In genomic region chr7:110258196-110258950, GRCm38 (mm10) we compare ENCODE assay signal across 20 mouse cellular contexts. TPM values are rescaled to one million over a fixed set of nuclear protein-coding genes. Genes with fewer than 3 reads are reported as not detected.
DNase-seq lines count a peak whose midpoint lies in the region; ATAC-seq and TF ChIP-seq lines count a peak whose summit lies in the region.
"Had no signal": no experiment of that assay in that cellular context is flagged by ENCODE, and none has a peak within 500 bp of the region (broad histone marks: within the 10 kb centered on the region; RNA-seq: fewer than 3 reads in every experiment).

No protein-coding gene starts in this region.

- H3K4me2 ChIP-seq in stomach, embryonic 15.5 days: no peak overlapping the region
- H3K4me2 ChIP-seq: midbrain, embryonic 12.5 days; neural tube, embryonic 15.5 days had no signal

- DNase-seq in adrenal gland, adult 8-10 months: peak; percentile 31
- no peak for DNase-seq in adrenal gland, postnatal 14 days
- peak; percentile 34 for DNase-seq in kidney, adult 11 months
- DNase-seq in kidney, postnatal 10 days: no peak
- DNase-seq in kidney, adult 2 months: peak; percentile 58
- no peak for DNase-seq in T-cell, adult 2 months (ENCODE audit: low spot score)
- no peak for DNase-seq in lung, postnatal 10 days
- DNase-seq: cerebellum, adult 11-12 months; cerebellum, postnatal 36 days; forebrain, postnatal 0 days; heart, postnatal 36 days; layer of hippocampus, postnatal 36 days; retina, postnatal 1 day had no signal

- ATAC-seq in stomach, embryonic 15.5 days (ENCODE audit: insufficient read depth, low FRiP score, low read depth): no peak
- ATAC-seq: forebrain, postnatal 0 days; hindbrain, embryonic 16.5 days had no signal

- H3K9me3 ChIP-seq in stomach, embryonic 15.5 days: no peaks in the 10 kb centered on the region
- H3K9me3 ChIP-seq: embryonic facial prominence, embryonic 10.5 days; limb, embryonic 10.5 days; midbrain, embryonic 12.5 days; neural tube, embryonic 15.5 days had no signal

- peaks cover 20% of the 10 kb centered on the region for H3K4me1 ChIP-seq in kidney, adult 2 months (ENCODE audit: control insufficient read depth, insufficient read depth, low read length)
- peaks cover 11% of the 10 kb centered on the region; the same call in 1 of the 2 replicates for H3K4me1 ChIP-seq in stomach, embryonic 15.5 days
- H3K4me1 ChIP-seq: midbrain, embryonic 12.5 days had no signal

- WGBS in kidney, adult 2 months: 42% methylated on average over 11 of the region's 11 CpGs
- 77% methylated on average over 11 of the region's 11 CpGs for WGBS in stomach, embryonic 15.5 days

- H3K9ac ChIP-seq in stomach, embryonic 15.5 days: no peak overlapping the region
- H3K9ac ChIP-seq: forebrain, postnatal 0 days; liver, embryonic 14.5 days; midbrain, embryonic 12.5 days; neural tube, embryonic 15.5 days had no signal

- no peak for TF ChIP-seq CTCF in kidney, adult 2 months (conservative IDR thresholded peaks at IDR 0.05; ENCODE audit: insufficient read depth, insufficient read length, low read depth, low read length)

- no peaks in the 10 kb centered on the region for H3K36me3 ChIP-seq in kidney, adult 2 months (ENCODE audit: control insufficient read depth, insufficient read depth, low read length)
- H3K36me3 ChIP-seq in stomach, embryonic 15.5 days: no peaks in the 10 kb centered on the region
- H3K36me3 ChIP-seq: midbrain, embryonic 12.5 days; neural tube, embryonic 15.5 days had no signal

- 0 out of 2 replicates have a peak overlapping the region, but pooled peaks have one; percentile 2 for H3K27ac ChIP-seq in kidney, adult 2 months (ENCODE audit: insufficient read depth, low read depth, low read length)
- H3K27ac ChIP-seq in stomach, embryonic 15.5 days: peak overlapping the region; percentile 48; the same call in 1 of the 2 replicates
- H3K27ac ChIP-seq: embryonic facial prominence, embryonic 10.5 days; limb, embryonic 10.5 days; liver, embryonic 14.5 days; midbrain, embryonic 12.5 days; neural tube, embryonic 15.5 days had no signal

- H3K27me3 ChIP-seq in kidney, adult 2 months (replicated peaks; ENCODE audit: control insufficient read depth, insufficient read depth, low read length): no peaks in the 10 kb centered on the region
- no peaks in the 10 kb centered on the region for H3K27me3 ChIP-seq in stomach, embryonic 15.5 days (replicated peaks)
- H3K27me3 ChIP-seq: midbrain, embryonic 12.5 days; neural tube, embryonic 15.5 days had no signal

- no peak overlapping the region for H3K4me3 ChIP-seq in kidney, adult 2 months (ENCODE audit: insufficient read depth, low read depth, low read length)
- no peak overlapping the region for H3K4me3 ChIP-seq in stomach, embryonic 15.5 days (replicated peaks)
- H3K4me3 ChIP-seq: embryonic facial prominence, embryonic 10.5 days; limb, embryonic 10.5 days; midbrain, embryonic 12.5 days; neural tube, embryonic 15.5 days had no signal

- TF ChIP-seq POLR2A in kidney, adult 2 months (IDR thresholded peaks at IDR 0.05; ENCODE audit: low read depth, low read length): no peak

RNA-seq across cellular contexts. Expression of gene Swap70, which starts 36.9 kb away (rescaled TPM):
- 10 to 100 TPM; 16.0 to 28.7 (median 21.2) TPM for total RNA-seq in adrenal gland, adult 8-10 months (2022)
- total RNA-seq in adrenal gland, postnatal 14 days (2021): 17.2 and 28.1 TPM in 2 replicates
- polyA plus RNA-seq in kidney, adult 2 months (2012; rRNA removed): 10.0 and 12.5 TPM in 2 replicates
- polyA plus RNA-seq in stomach, embryonic 15.5 days (2015; fragmentation: Nextera tagmentation; extraction: Ambion mirVana): 22.5 and 25.8 TPM in 2 replicates

Comparison
In these comparisons a context has a peak if more than half of its experiments do, and no peak if none do; other contexts are left out.
1. DNase-seq: peak in adrenal gland, adult 8-10 months (single experiment), kidney, adult 11 months (single experiment) and kidney, adult 2 months (single experiment); none in adrenal gland, postnatal 14 days (single experiment), kidney, postnatal 10 days (single experiment), T-cell, adult 2 months (single experiment) and lung, postnatal 10 days (single experiment).